ENCODE assay signal across 20 mouse cellular contexts in genomic region chr5:27373931-27374330, GRCm38 (mm10).
DNase-seq lines count a peak whose midpoint lies in the region.
"Had no signal": no experiment of that assay in that cellular context is flagged by ENCODE, and none has a peak within 500 bp of the region (broad histone marks: within the 10 kb centered on the region; RNA-seq: fewer than 3 reads in every experiment).

No protein-coding gene starts in this region.

- DNase-seq in heart, adult 11 months = peak; percentile 23
- no peak for DNase-seq in heart, adult 9 months (ENCODE audit: low spot score in 2 of 2)
- DNase-seq in cerebellum, adult 11 months = peak; percentile 62
- DNase-seq in cerebellum, adult 9-10 months = peak; percentile 85
- peak; percentile 62 to 71 for DNase-seq in cerebellum, postnatal 36 days
- DNase-seq in right cerebral cortex, postnatal 14 days = no peak
- DNase-seq in right cerebral cortex, adult 18-20 months = no peak
- DNase-seq: adrenal gland, adult 2 months; adrenal gland, postnatal 36 days; gastrocnemius, postnatal 25 days; heart, adult 18-20 months; heart, postnatal 4 days; kidney, adult 11 months; kidney, postnatal 25 days; lung, embryonic 14.5 days; lung, postnatal 14 days; midbrain, embryonic 14.5 days; retina, postnatal 1 day; spleen, adult 18-20 months; thymus, postnatal 14 days had no signal

Comparison
In these comparisons a context has a peak if more than half of its experiments do, and no peak if none do; other contexts are left out.
1. DNase-seq: peak in heart, adult 11 months (single experiment), cerebellum, adult 11 months (single experiment), cerebellum, adult 9-10 months (single experiment) and cerebellum, postnatal 36 days (2 of 2); none in heart, adult 9 months (0 of 2), right cerebral cortex, postnatal 14 days (single experiment) and right cerebral cortex, adult 18-20 months (single experiment).